Mouse (Mus musculus) embryonic facial prominence, embryonic 11.5 days (tissue): ENCODE measurements around the gene Nid2. TPM values are rescaled to one million over a fixed set of nuclear protein-coding genes. Genes with fewer than 3 reads are reported as not detected.

Source experiments
- ATAC-seq: fragments of 200-750 bp; cut with Nextera tagmentation; replicated peaks from 2 replicates; pipeline ENCODE4 v1.8.0; 2017; ENCODE audit warnings: low read depth; ENCODE audit not compliant: insufficient number of reproducible peaks, low FRiP score, low TSS enrichment
- DNase-seq: peaks from one replicate; pipeline ENCODE4 v3.0.0-alpha.2; 2015; ENCODE audit warnings: low spot score
- H3K27ac ChIP-seq: fragments of 300-500 bp; sonication (generic); replicated peaks from 2 replicates; pipeline ENCODE4 v1.5.1; 2014; ENCODE audit warnings: mild to moderate bottlenecking, low read depth, low read length, control low read depth
- H3K27me3 ChIP-seq: fragments of 300-500 bp; sonication (generic); 2 replicates; pipeline ENCODE4 v1.6.1; 2014; ENCODE audit warnings: mild to moderate bottlenecking, low read length, moderate library complexity, mixed read lengths; ENCODE audit not compliant: control insufficient read depth, insufficient read depth
- H3K36me3 ChIP-seq: fragments of 300-500 bp; sonication (generic); replicated peaks from 2 replicates; pipeline ENCODE4 v1.6.1; 2014; ENCODE audit warnings: low read depth, mild to moderate bottlenecking, low read length, moderate library complexity, mixed read lengths; ENCODE audit not compliant: control insufficient read depth, insufficient read depth
- H3K4me1 ChIP-seq: fragments of 300-500 bp; sonication (generic); 2 replicates; pipeline ENCODE4 v1.6.1; 2014; ENCODE audit warnings: low read length, mixed read lengths; ENCODE audit not compliant: control insufficient read depth, insufficient read depth
- H3K4me2 ChIP-seq: fragments of 300-500 bp; sonication (generic); 2 replicates; pipeline ENCODE4 v1.6.1; 2014; ENCODE audit warnings: low read depth, mild to moderate bottlenecking, control low read depth, low read length, moderate library complexity
- H3K4me3 ChIP-seq: fragments of 300-500 bp; sonication (generic); 2 replicates; pipeline ENCODE4 v1.5.1; 2014; ENCODE audit warnings: low read depth, low read length, control low read depth
- H3K9ac ChIP-seq: fragments of 300-500 bp; sonication (generic); replicated peaks from 2 replicates; pipeline ENCODE4 v1.6.1; 2014; ENCODE audit warnings: mild to moderate bottlenecking, control low read depth, low read length
- H3K9me3 ChIP-seq: fragments of 300-500 bp; sonication (generic); replicated peaks from 2 replicates; pipeline ENCODE4 v1.6.1; 2016; ENCODE audit warnings: mild to moderate bottlenecking, low read length, inconsistent platforms, mixed read lengths; ENCODE audit not compliant: control insufficient read depth
- WGBS: fragments of 180-500 bp; shearing (Covaris S2); extraction: QIAGEN DNeasy Blood & Tissue Kit; methylation state at CpG from one replicate; pipeline ENCODE4 v1.1.7; 2014; 5-methylcytosine and 5-hydroxymethylcytosine counted together
- polyA plus RNA-seq: library from polyadenylated mRNA; unstranded; fragments of >200 nt; fragmentation: Nextera tagmentation; extraction: Ambion mirVana; gene quantifications from 2 replicates; pipeline ENCODE4 v1.2.1, GENCODE M21; 2014

The Nid2 gene
- polyA plus RNA-seq, 1 experiment from 2014 or later, result 46.1 TPM

DNA sequence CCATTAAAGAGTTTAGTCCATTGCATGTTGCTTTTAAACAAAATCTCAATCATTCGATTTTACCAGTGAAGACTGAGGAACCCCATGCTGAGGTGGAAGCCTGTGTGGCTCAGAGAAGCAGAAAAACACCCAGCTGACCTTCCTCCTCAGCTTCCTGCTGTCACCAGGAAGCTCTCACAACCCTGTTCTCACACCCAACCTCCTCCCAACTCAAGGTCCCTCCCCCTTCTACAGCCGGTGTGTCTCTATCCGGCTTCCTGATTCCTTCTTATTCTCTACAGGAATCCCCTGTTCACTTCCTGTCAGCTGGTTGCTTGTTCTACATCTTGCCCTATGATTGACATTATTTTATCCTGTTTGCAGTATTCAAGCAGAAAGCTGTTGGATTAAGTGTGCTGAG is 38.0 kb upstream of the Nid2 start:
- DNase-seq, result no peak
- H3K27ac ChIP-seq, result no peak overlapping the region
- H3K36me3 ChIP-seq, result no peaks in the 10 kb centered on the region
- 47% methylated on average over 3 of the region's 3 CpGs for WGBS
- H3K4me3 ChIP-seq, result no peak overlapping the region
- H3K4me2 ChIP-seq, result no peak overlapping the region
- H3K9ac ChIP-seq, result no peak overlapping the region
- no peaks in the 10 kb centered on the region for H3K4me1 ChIP-seq
- no peaks in the 10 kb centered on the region for H3K27me3 ChIP-seq
- no peaks in the 10 kb centered on the region for H3K9me3 ChIP-seq
- no peak for ATAC-seq

DNA sequence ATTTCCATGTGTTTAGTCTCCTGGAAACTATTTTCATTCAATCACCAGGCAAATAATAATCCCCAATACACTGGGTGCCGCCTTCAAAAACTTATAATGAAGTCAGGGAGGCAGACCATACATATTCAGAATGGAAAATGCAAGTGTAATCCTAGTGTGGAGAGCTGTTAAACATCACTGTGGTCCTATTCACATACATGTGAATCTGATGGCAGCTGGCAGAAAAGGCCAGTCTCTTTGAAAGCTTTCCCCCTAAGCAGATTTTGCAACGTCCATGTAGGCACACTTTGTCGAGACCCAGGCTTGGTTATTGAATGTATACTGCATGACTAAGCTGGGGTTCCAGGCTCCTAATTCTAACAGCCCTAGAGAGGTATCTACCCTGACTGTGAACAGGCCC is 32.0 kb upstream of the Nid2 start:
- no peak for ATAC-seq

DNA sequence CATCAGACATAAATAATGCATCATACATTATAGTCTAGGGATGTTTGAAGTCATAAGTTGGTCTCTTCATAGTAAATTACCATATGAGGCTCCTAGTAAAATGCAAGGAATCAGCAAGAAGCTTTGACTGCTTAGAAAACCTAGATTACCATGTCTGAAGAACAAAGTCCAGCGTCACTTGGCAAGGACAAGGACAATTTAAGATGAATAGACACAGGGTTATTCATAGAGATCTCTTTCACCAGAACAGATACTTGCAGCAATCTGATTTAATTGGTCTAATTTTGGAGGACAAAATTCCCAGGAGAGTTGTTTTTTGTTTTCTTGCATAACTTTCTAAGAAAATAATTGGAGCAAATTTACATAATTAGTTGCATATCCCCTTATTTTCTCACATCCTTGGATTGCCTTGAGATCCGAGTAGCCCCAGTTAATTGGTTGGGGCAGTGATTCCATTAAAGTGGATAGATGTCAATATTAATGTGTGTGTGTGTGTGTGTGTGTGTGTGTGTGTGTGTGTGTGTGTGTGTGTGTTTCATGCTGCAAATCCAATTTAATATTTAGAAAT is 30.9 kb upstream of the Nid2 start:
- H3K9ac ChIP-seq, result no peak overlapping the region
- no peaks in the 10 kb centered on the region for H3K4me1 ChIP-seq
- DNase-seq, result no peak
- 45% methylated on average over 2 of the region's 2 CpGs for WGBS
- H3K27ac ChIP-seq, result no peak overlapping the region
- ATAC-seq, result no peak
- no peak overlapping the region for H3K4me3 ChIP-seq
- no peak overlapping the region for H3K4me2 ChIP-seq
- H3K9me3 ChIP-seq, result no peaks in the 10 kb centered on the region
- H3K36me3 ChIP-seq, result no peaks in the 10 kb centered on the region
- no peaks in the 10 kb centered on the region for H3K27me3 ChIP-seq

More for the DNA sequence above, 32.0 kb upstream of the Nid2 start:
- Histone ChIP-seq H3K4me1 (no peaks in the 10 kb centered on the region), H3K36me3 (no peaks in the 10 kb centered on the region), H3K9me3 (no peaks in the 10 kb centered on the region), H3K27ac (no peak overlapping the region), H3K27me3 (no peaks in the 10 kb centered on the region), H3K4me3 (no peak overlapping the region), H3K9ac (no peak overlapping the region), H3K4me2 (no peak overlapping the region)
- WGBS, result 66% methylated on average over 3 of the region's 3 CpGs
- DNase-seq, result no peak

DNA sequence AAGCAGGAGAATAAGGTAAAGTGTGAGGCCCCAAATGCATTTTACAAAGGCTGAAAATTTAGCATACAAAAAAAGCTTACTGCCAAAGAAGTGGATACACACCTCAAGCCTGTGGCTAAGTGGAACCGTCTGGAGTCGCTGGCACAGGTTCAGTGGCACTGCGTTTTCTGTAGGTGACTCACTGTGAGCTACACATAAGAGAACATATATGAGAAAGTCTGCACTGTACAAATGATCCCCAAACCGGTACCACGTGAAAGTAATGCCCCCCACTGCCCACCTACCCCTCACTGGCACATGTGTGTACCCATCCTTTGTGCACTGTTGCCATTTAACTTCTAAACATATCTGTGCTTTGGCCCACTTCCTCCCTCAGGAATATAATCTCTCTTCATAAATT is 22.8 kb upstream of the Nid2 start:
- Histone ChIP-seq H3K27ac (no peak overlapping the region), H3K4me2 (no peak overlapping the region), H3K4me1 (no peaks in the 10 kb centered on the region), H3K9me3 (no peaks in the 10 kb centered on the region), H3K27me3 (no peaks in the 10 kb centered on the region), H3K36me3 (no peaks in the 10 kb centered on the region), H3K4me3 (no peak overlapping the region), H3K9ac (no peak overlapping the region)
- DNase-seq (no peak), ATAC-seq (no peak)
- WGBS, result 75% methylated on average over 5 of the region's 5 CpGs

DNA sequence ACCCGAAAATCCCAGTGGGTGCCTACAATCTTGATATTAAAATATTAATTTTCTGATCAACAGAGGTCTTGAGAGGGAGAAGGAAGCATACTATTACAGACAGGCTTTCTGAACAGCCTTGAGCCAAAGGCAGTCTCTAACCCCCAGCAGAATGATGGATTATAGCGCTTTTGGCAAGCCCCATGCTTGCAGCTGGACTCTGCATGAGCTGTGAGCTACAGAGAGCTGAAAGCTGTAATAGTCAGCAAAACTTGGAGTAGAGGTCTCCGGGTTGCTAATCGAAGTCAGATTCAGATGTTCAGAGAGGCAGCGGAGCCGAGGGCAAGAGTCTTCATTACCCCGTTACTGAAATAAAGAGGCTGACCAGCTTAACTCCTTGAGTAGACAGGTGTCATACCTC is 22.3 kb upstream of the Nid2 start:
- H3K9me3 ChIP-seq, result no peaks in the 10 kb centered on the region
- no peak overlapping the region for H3K9ac ChIP-seq
- no peaks in the 10 kb centered on the region for H3K4me1 ChIP-seq
- H3K27ac ChIP-seq, result no peak overlapping the region
- no peak overlapping the region for H3K4me3 ChIP-seq
- 67% methylated on average over 7 of the region's 7 CpGs for WGBS
- no peaks in the 10 kb centered on the region for H3K27me3 ChIP-seq
- DNase-seq (no peak), ATAC-seq (no peak)
- H3K36me3 ChIP-seq, result no peaks in the 10 kb centered on the region
- H3K4me2 ChIP-seq, result no peak overlapping the region

DNA sequence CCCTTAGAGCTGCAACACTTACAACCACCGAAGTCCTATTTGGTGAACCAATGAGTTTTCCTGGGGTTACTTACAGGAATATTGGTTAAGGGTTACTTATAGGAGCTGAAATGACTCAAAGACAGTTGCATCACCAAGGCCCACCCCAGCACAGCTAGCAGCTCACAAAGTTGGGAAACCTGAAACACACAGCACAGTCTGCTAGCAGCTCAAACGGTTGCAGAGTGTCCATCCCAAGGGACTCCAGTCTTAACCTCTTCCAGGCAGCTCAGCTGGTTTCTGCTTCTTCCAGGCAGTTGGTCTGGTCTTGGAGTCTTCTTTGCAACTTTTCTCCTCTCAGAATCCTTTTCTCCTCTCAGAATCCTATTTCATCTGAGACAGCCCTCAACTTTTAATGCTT is 19.0 kb upstream of the Nid2 start:
- Histone ChIP-seq H3K27ac (no peak overlapping the region), H3K27me3 (no peaks in the 10 kb centered on the region), H3K9me3 (no peaks in the 10 kb centered on the region), H3K4me1 (no peaks in the 10 kb centered on the region), H3K4me2 (no peak overlapping the region), H3K4me3 (no peak overlapping the region), H3K36me3 (no peaks in the 10 kb centered on the region), H3K9ac (no peak overlapping the region)
- DNase-seq (no peak), ATAC-seq (no peak)
- WGBS, result 63% methylated on average over 2 of the region's 2 CpGs

DNA sequence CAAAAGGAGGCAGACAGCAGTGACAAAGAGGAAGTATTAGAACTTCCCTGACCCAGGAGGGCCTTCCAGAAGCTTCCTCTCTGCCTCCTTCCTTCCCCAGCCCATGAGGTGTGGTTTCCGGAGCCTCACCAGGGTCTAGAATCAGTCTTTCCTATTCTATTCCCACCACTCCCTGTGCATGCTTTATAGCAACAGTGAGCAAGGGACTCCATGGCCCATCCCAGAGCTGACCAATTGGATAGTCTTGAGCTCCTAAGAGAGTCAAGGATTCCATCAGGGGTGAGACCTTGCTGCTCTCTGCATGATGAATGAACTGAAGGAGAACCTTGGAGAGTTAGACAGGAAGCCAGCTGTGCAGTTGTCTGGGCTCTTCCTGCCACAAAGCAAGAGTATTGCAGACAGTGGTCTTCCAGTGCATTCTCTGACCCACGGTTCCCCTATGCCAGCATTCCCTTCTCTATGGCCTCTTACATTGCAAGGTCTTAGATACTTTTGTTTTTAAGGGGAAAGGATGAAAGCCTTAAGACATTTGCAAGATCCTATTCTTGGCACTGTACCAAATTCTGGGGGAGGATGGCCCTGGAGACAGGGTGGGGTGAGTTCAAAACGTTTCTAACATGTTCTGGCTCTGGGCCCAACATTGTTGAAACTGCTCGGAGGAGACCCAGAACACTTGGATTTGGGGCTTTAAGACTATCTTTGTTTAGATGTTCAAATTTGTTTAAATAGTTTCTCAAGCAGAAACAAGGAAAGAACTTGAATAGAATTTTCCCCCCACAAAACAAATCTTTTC is 17.4 kb upstream of the Nid2 start:
- no peak overlapping the region for H3K4me3 ChIP-seq
- DNase-seq (no peak), ATAC-seq (no peak)
- H3K4me2 ChIP-seq, result no peak overlapping the region
- 74% methylated on average over 4 of the region's 4 CpGs for WGBS
- H3K4me1 ChIP-seq, result no peaks in the 10 kb centered on the region
- no peak overlapping the region for H3K27ac ChIP-seq
- no peaks in the 10 kb centered on the region for H3K36me3 ChIP-seq
- no peak overlapping the region for H3K9ac ChIP-seq
- H3K9me3 ChIP-seq, result no peaks in the 10 kb centered on the region
- H3K27me3 ChIP-seq, result no peaks in the 10 kb centered on the region

DNA sequence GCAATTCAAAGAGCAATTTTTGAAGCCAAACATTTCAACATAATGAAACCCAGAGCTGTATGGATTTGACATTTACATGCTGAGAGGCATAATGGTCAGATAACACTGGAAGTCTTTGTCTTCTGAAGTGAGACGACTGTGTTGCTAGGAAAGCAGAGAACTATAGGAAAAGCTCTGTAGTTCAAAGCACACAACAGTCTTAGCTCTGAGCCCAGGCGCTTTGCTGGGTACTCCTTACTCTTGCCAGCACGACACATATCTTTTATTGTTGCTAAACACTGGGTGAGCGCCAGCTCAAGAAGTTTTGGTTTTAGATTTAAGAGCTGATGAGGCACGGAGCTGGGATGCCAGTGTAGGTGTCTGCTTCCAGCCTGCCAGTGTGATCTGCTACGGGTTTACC is 15.8 kb upstream of the Nid2 start:
- Histone ChIP-seq H3K9me3 (no peaks in the 10 kb centered on the region), H3K4me3 (no peak overlapping the region), H3K27me3 (no peaks in the 10 kb centered on the region), H3K4me2 (no peak overlapping the region), H3K36me3 (no peaks in the 10 kb centered on the region), H3K9ac (no peak overlapping the region), H3K4me1 (no peaks in the 10 kb centered on the region), H3K27ac (no peak overlapping the region)
- DNase-seq, result no peak
- no peak for ATAC-seq
- WGBS, result 39% methylated on average over 6 of the region's 6 CpGs
